Mouse (Mus musculus): ENCODE results near the gene Olfr324. TPM values are rescaled to one million over a fixed set of nuclear protein-coding genes. Genes with fewer than 3 reads are reported as not detected.

Olfr324 gene
- total RNA-seq, 2 experiments from 2014 or later, result not detected

GRCm38 (mm10) chr11:58606177-58606919, 11.4 kb downstream of the Olfr324 start:
- Histone ChIP-seq H3K4me3 (no peak overlapping the region), H3K27ac (no peak overlapping the region)
- DNase-seq (ENCODE audit: low spot score in 2 of 2), result no peak
- TF ChIP-seq CTCF (conservative IDR thresholded peaks at IDR 0.05), result no peak

GRCm38 (mm10) chr11:58607030-58607429, 12.1 kb downstream of the Olfr324 start:
- no peak for TF ChIP-seq CTCF (conservative IDR thresholded peaks at IDR 0.05)
- DNase-seq (ENCODE audit: low spot score in 2 of 2), result no peak
- Histone ChIP-seq H3K27ac (no peak overlapping the region), H3K4me3 (no peak overlapping the region)

- no peak for TF ChIP-seq CTCF (conservative IDR thresholded peaks at IDR 0.05)
- H3K27ac ChIP-seq, result no peak overlapping the region
- H3K4me3 ChIP-seq, result no peak overlapping the region
- no peak for DNase-seq (ENCODE audit: low spot score in 2 of 2)
Observed at GRCm38 (mm10) chr11:58613359-58613758, 18.4 kb downstream of the Olfr324 start.

GRCm38 (mm10) chr11:58614526-58614925, 19.6 kb downstream of the Olfr324 start:
- DNase-seq (ENCODE audit: low spot score in 2 of 2), result no peak
- no peak overlapping the region for H3K27ac ChIP-seq
- no peak for TF ChIP-seq CTCF (conservative IDR thresholded peaks at IDR 0.05)
- no peak overlapping the region for H3K4me3 ChIP-seq

GRCm38 (mm10) chr11:58615975-58616374, 21.1 kb downstream of the Olfr324 start, which contains the start of gene 2210407C18Rik:
TSS of gene 2210407C18Rik (minus strand) at chr11:58616075.
- TF ChIP-seq CTCF (conservative IDR thresholded peaks at IDR 0.05), result no peak
- no peak for DNase-seq (ENCODE audit: low spot score in 2 of 2)
- H3K27ac ChIP-seq, result no peak within 1 kb of the TSS
- no peak within 1 kb of the TSS for H3K4me3 ChIP-seq

- H3K4me3 ChIP-seq, result no peak overlapping the region
- DNase-seq (ENCODE audit: low spot score in 2 of 2), result no peak
- no peak for TF ChIP-seq CTCF (conservative IDR thresholded peaks at IDR 0.05)
- H3K27ac ChIP-seq, result peak overlapping the region; percentile 84
Observed at GRCm38 (mm10) chr11:58618369-58618768, 23.5 kb downstream of the Olfr324 start.

- H3K27ac ChIP-seq, result peak overlapping the region; percentile 84
- TF ChIP-seq CTCF (conservative IDR thresholded peaks at IDR 0.05), result no peak
- no peak overlapping the region for H3K4me3 ChIP-seq
- peak; percentile 17 to 30 for DNase-seq (ENCODE audit: low spot score in 2 of 2)
Observed at GRCm38 (mm10) chr11:58618793-58619192, 23.9 kb downstream of the Olfr324 start.

GRCm38 (mm10) chr11:58626146-58626545, 31.2 kb downstream of the Olfr324 start:
- no peak overlapping the region for H3K4me3 ChIP-seq
- no peak for TF ChIP-seq CTCF (conservative IDR thresholded peaks at IDR 0.05)
- no peak overlapping the region for H3K27ac ChIP-seq
- DNase-seq (ENCODE audit: low spot score in 2 of 2), result no peak

GRCm38 (mm10) chr11:58630401-58630800, 35.5 kb downstream of the Olfr324 start, which contains the start of gene Olfr323:
TSS of gene Olfr323 (minus strand) at chr11:58630501.
- no peak within 1 kb of the TSS for H3K27ac ChIP-seq
- TF ChIP-seq CTCF (conservative IDR thresholded peaks at IDR 0.05), result no peak
- no peak within 1 kb of the TSS for H3K4me3 ChIP-seq
- no peak for DNase-seq (ENCODE audit: low spot score in 2 of 2)

GRCm38 (mm10) chr11:58634878-58635277, 40.0 kb downstream of the Olfr324 start:
- no peak overlapping the region for H3K4me3 ChIP-seq
- no peak overlapping the region for H3K27ac ChIP-seq
- no peak for DNase-seq (ENCODE audit: low spot score in 2 of 2)
- no peak for TF ChIP-seq CTCF (conservative IDR thresholded peaks at IDR 0.05)

- peak; percentile 79 for TF ChIP-seq CTCF (conservative IDR thresholded peaks at IDR 0.05)
- no peak overlapping the region for H3K27ac ChIP-seq
- peak; percentile 55 to 63 for DNase-seq (ENCODE audit: low spot score in 2 of 2)
- H3K4me3 ChIP-seq, result no peak overlapping the region
Observed at GRCm38 (mm10) chr11:58636376-58636977, 41.6 kb downstream of the Olfr324 start.

- Histone ChIP-seq H3K27ac (no peak overlapping the region), H3K4me3 (no peak overlapping the region)
- DNase-seq (ENCODE audit: low spot score in 2 of 2), result no peak
- TF ChIP-seq CTCF (conservative IDR thresholded peaks at IDR 0.05), result no peak
Observed at GRCm38 (mm10) chr11:58638176-58638701, 43.3 kb downstream of the Olfr324 start.

GRCm38 (mm10) chr11:58640272-58640867, 45.5 kb downstream of the Olfr324 start, which contains the start of gene Trim58:
TSS of gene Trim58 (plus strand) at chr11:58640465.
- DNase-seq (ENCODE audit: low spot score in 2 of 2), result no peak
- no peak for TF ChIP-seq CTCF (conservative IDR thresholded peaks at IDR 0.05)
- H3K4me3 ChIP-seq, result peak within 1 kb of the TSS; percentile 50

More at GRCm38 (mm10) chr11:58640272-58640867, 45.5 kb downstream of the Olfr324 start, which contains the start of gene Trim58:
- H3K27ac ChIP-seq, result no peak within 1 kb of the TSS
